In the genomic region with DNA sequence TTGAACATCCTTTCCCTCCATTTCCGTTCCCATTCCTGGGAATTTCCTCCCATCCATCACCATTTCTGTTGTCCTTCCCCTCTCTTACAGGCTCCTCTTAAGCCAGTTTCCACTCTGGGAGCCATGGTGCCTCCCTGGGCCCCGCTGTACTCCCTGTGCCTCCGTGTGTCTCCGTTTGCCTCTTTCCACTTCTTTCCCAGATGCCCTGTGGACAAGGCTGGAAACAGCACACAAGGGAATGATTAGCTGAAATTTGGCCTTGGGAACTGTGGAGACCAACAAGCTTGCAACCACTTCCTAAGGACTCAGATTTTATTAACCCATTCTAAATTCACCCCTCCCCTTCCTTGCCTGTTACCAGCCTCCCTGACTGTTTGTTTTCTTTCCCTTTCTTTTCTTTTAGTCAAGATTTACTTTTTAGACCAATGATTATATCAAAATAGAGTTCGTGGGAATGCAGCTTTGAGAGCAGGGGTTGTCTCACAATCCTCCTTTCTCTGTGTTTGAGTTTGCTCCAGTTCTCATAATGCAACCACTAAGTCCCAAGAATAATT, we compare ENCODE assay signal across 19 mouse cellular contexts.
DNase-seq lines count a peak whose midpoint lies in the region; ATAC-seq lines count a peak whose summit lies in the region.
"Had no signal": no experiment of that assay in that cellular context is flagged by ENCODE, and none has a peak within 500 bp of the region (broad histone marks: within the 10 kb centered on the region; RNA-seq: fewer than 3 reads in every experiment).

No protein-coding gene starts in this region.

- no peak overlapping the region for H3K4me2 ChIP-seq in embryonic facial prominence, embryonic 11.5 days (ENCODE audit: low read depth, low read length)
- H3K4me2 ChIP-seq: forebrain, embryonic 13.5 days; liver, embryonic 11.5 days; lung, embryonic 14.5 days; midbrain, embryonic 15.5 days had no signal

- peak; percentile 42; the same call in 1 of the 2 replicates for ATAC-seq in embryonic facial prominence, embryonic 11.5 days (replicated peaks; ENCODE audit: insufficient number of reproducible peaks, low FRiP score, low TSS enrichment, low read depth)
- ATAC-seq in megakaryocyte, adult 5-6 weeks (ENCODE audit: poor library complexity, severe bottlenecking): no peak
- ATAC-seq: forebrain, embryonic 13.5 days; inflammation-experienced regulatory T-cells, adult 6 months; midbrain, embryonic 15.5 days had no signal

- H3K9ac ChIP-seq in embryonic facial prominence, embryonic 11.5 days (replicated peaks; ENCODE audit: low read length): no peak overlapping the region
- H3K9ac ChIP-seq: forebrain, embryonic 13.5 days; lung, embryonic 14.5 days; midbrain, embryonic 15.5 days had no signal

- peak; percentile 20 for DNase-seq in 3T3-L1 (ENCODE audit: low read depth, low spot score)
- peak; percentile 17 for DNase-seq in NIH3T3 (ENCODE audit: low read depth)
- peak; percentile 86 for DNase-seq in embryonic facial prominence, embryonic 11.5 days (ENCODE audit: low spot score)
- peak; percentile 56 for DNase-seq in hindlimb bud, embryonic 11.5 days (ENCODE audit: extremely low spot score, low read depth, low spot score)
- DNase-seq in ovary, postnatal 36 days (ENCODE audit: low spot score): no peak
- no peak for DNase-seq in lung, postnatal 14 days
- DNase-seq in left cerebral cortex, postnatal 36 days (ENCODE audit: low spot score in 2 of 2): no peak
- DNase-seq: adrenal gland, postnatal 14 days; cerebellum, adult 11-12 months; heart, adult 11 months; kidney, adult 8-10 months; lung, embryonic 14.5 days; thymus, adult 18-20 months had no signal

- H3K9me3 ChIP-seq in embryonic facial prominence, embryonic 11.5 days (replicated peaks; ENCODE audit: control insufficient read depth, low read length): no peaks in the 10 kb centered on the region
- H3K9me3 ChIP-seq: forebrain, embryonic 13.5 days; midbrain, embryonic 15.5 days had no signal

- no peaks in the 10 kb centered on the region for H3K36me3 ChIP-seq in embryonic facial prominence, embryonic 11.5 days (replicated peaks; ENCODE audit: control insufficient read depth, insufficient read depth, low read depth, low read length)
- H3K36me3 ChIP-seq: midbrain, embryonic 15.5 days had no signal

- H3K4me3 ChIP-seq in embryonic facial prominence, embryonic 11.5 days (ENCODE audit: low read depth, low read length): no peak overlapping the region
- H3K4me3 ChIP-seq: forebrain, embryonic 13.5 days; midbrain, embryonic 15.5 days had no signal

- H3K27ac ChIP-seq in embryonic facial prominence, embryonic 11.5 days (replicated peaks; ENCODE audit: low read depth, low read length): no peak overlapping the region
- H3K27ac ChIP-seq: forebrain, embryonic 13.5 days; macrophage; midbrain, embryonic 15.5 days had no signal

- intact Hi-C loops in left cerebral cortex, postnatal 36 days (cut with DNase I): no loop called here

- WGBS in embryonic facial prominence, embryonic 11.5 days: 14% methylated on average over 5 of the region's 5 CpGs

- no peaks in the 10 kb centered on the region for H3K27me3 ChIP-seq in embryonic facial prominence, embryonic 11.5 days (ENCODE audit: control insufficient read depth, insufficient read depth, low read length)
- H3K27me3 ChIP-seq: forebrain, embryonic 13.5 days; midbrain, embryonic 15.5 days had no signal

- H3K4me1 ChIP-seq in embryonic facial prominence, embryonic 11.5 days (ENCODE audit: control insufficient read depth, insufficient read depth, low read length): no peaks in the 10 kb centered on the region

Comparison
In these comparisons a context has a peak if more than half of its experiments do, and no peak if none do; other contexts are left out.
1. DNase-seq: peak in 3T3-L1 (single experiment), NIH3T3 (single experiment), embryonic facial prominence, embryonic 11.5 days (single experiment) and hindlimb bud, embryonic 11.5 days (single experiment); none in ovary, postnatal 36 days (single experiment), lung, postnatal 14 days (single experiment) and left cerebral cortex, postnatal 36 days (0 of 2).